Mouse (Mus musculus) olfactory bulb, adult 2 months (tissue): ENCODE measurements at regions not wholly inside any gene's neighbourhood (a gene's known extent, or its start where the extent isn't known, plus 50 kb on each side); places are given as distances from the start of the nearest gene placed in this dataset.

Experiments used
- CTCF ChIP-seq: fragments of 200-500 bp; IDR thresholded peaks from 2 replicates; pipeline ENCODE4 v1.5.1; 2012; ENCODE audit warnings: low read depth, mild to moderate bottlenecking, low read length, moderate library complexity; ENCODE audit not compliant: insufficient read depth
- POLR2A ChIP-seq: fragments of 200-500 bp; IDR thresholded peaks from 2 replicates; pipeline ENCODE4 v1.6.1; 2012; ENCODE audit warnings: mild to moderate bottlenecking, low read depth, low read length, moderate library complexity; ENCODE audit not compliant: insufficient read depth

DNA sequence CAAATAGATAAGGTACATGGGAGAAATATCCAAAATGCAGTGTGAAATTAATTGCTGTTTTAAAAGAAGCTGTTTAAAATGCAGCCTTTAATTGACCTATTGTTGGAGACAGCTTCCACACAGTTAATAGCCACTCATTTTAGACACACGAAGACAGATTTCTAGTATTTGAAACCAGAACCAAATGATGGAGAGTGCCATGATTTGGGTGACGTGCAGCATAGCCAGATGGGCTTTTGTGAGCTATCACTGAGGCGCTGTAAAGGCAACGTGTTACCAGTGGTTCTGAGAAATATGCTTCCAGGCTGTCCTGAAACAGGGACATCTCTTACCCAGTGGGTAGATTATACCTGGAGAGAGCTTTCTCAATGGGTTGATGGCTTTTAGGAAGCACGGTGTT lies 594.4 kb upstream of the Cdh5 start:
- TF ChIP-seq POLR2A = no peak
- TF ChIP-seq CTCF = no peak
